Mouse (Mus musculus) neural tube, embryonic 12.5 days (tissue): ENCODE measurements around the gene Itih3. TPM values are rescaled to one million over a fixed set of nuclear protein-coding genes. Genes with fewer than 3 reads are reported as not detected.

ENCODE experiments used
- ATAC-seq: fragments of 200-750 bp; cut with Nextera tagmentation; 2 replicates; pipeline ENCODE4 v1.8.0; 2017; ENCODE audit warnings: low read depth, mild to moderate bottlenecking, moderate TSS enrichment, moderate library complexity; ENCODE audit not compliant: low FRiP score
- H3K27ac ChIP-seq: fragments of 300-500 bp; sonication (generic); 2 replicates; pipeline ENCODE4 v1.5.1; 2016
- H3K27me3 ChIP-seq: fragments of 300-500 bp; sonication (generic); replicated peaks from 2 replicates; pipeline ENCODE4 v1.6.1; 2016; ENCODE audit warnings: mild to moderate bottlenecking
- H3K36me3 ChIP-seq: fragments of 300-500 bp; sonication (generic); 2 replicates; pipeline ENCODE4 v1.6.1; 2016; ENCODE audit warnings: mild to moderate bottlenecking
- H3K4me1 ChIP-seq: fragments of 300-500 bp; sonication (generic); 2 replicates; pipeline ENCODE4 v1.6.1; 2016
- H3K4me2 ChIP-seq: fragments of 300-500 bp; sonication (generic); replicated peaks from 2 replicates; pipeline ENCODE4 v1.6.1; 2016; ENCODE audit warnings: mild to moderate bottlenecking
- H3K4me3 ChIP-seq: fragments of 300-500 bp; sonication (generic); 2 replicates; pipeline ENCODE4 v1.5.1; 2016
- H3K9ac ChIP-seq: fragments of 300-500 bp; sonication (generic); 2 replicates; pipeline ENCODE4 v1.6.1; 2016; ENCODE audit warnings: mild to moderate bottlenecking
- H3K9me3 ChIP-seq: fragments of 300-500 bp; sonication (generic); 2 replicates; pipeline ENCODE4 v1.6.1; 2016; ENCODE audit warnings: mild to moderate bottlenecking
- WGBS: fragments of 180-500 bp; shearing (Covaris S2); methylation state at CpG from one replicate; pipeline ENCODE4 v1.1.7; 2016; 5-methylcytosine and 5-hydroxymethylcytosine counted together
- polyA plus RNA-seq: library from polyadenylated mRNA; unstranded; fragments of >200 nt; fragmentation: Nextera tagmentation; extraction: Ambion mirVana; gene quantifications from 2 replicates; pipeline ENCODE4 v1.2.1, GENCODE M21; 2016

Gene Itih3
- polyA plus RNA-seq, 1 experiment from 2014 or later = 0.09 TPM

- no peaks in the 10 kb centered on the region for H3K27me3 ChIP-seq
- no peak within 1 kb of the TSS for H3K4me2 ChIP-seq
- WGBS = 92% methylated on average over 3 of the region's 3 CpGs
- no peak within 1 kb of the TSS for H3K9ac ChIP-seq
- ATAC-seq = no peak
- H3K27ac ChIP-seq = no peak within 1 kb of the TSS
- no peak within 1 kb of the TSS for H3K4me3 ChIP-seq
- no peaks in the 10 kb centered on the region; the same call in 1 of the 2 replicates for H3K4me1 ChIP-seq
- no peaks in the 10 kb centered on the region for H3K9me3 ChIP-seq
- H3K36me3 ChIP-seq = no peaks in the 10 kb centered on the region
These were observed 37.4 kb downstream of the Itih3 start, which contains the start of gene Itih4 for GRCm38 (mm10) chr14:30886204-30886603. Gene Itih4 (plus strand): TSS chr14:30886476.

- no peaks in the 10 kb centered on the region for H3K36me3 ChIP-seq
- 42% methylated on average over 3 of the region's 3 CpGs for WGBS
- H3K27me3 ChIP-seq = no peaks in the 10 kb centered on the region
- H3K4me1 ChIP-seq = no peaks in the 10 kb centered on the region; the same call in 1 of the 2 replicates
- H3K27ac ChIP-seq = no peak overlapping the region
- H3K4me3 ChIP-seq = no peak overlapping the region
- no peak for ATAC-seq
- H3K4me2 ChIP-seq = no peak overlapping the region
- no peaks in the 10 kb centered on the region for H3K9me3 ChIP-seq
- no peak overlapping the region for H3K9ac ChIP-seq
These were observed 38.3 kb downstream of the Itih3 start for GRCm38 (mm10) chr14:30885298-30885697.

DNA sequence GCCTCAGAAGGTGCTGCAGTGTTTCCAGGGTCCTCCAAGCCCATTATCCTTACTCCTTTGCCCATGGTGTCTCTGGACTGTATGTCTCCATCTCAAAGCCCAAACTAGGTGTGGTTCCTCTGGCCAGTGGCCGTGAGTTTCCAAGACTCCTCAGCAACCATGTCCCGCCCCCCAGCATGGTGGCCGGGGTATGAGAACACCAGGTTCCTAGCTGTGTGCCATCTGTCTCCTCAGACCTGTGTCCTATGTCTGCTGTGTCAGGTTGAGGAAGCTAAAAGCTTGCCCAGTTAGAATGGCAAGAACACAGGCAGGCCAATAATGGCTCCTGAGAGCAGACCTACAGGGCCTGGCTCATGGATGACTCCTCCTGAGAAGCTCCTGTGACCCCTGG, 41.8 kb downstream of the Itih3 start:
- no peaks in the 10 kb centered on the region; the same call in 1 of the 2 replicates for H3K36me3 ChIP-seq
- 95% methylated on average over 3 of the region's 3 CpGs for WGBS
- no peak overlapping the region for H3K4me2 ChIP-seq
- no peak overlapping the region for H3K9ac ChIP-seq
- no peaks in the 10 kb centered on the region for H3K4me1 ChIP-seq
- no peaks in the 10 kb centered on the region for H3K27me3 ChIP-seq
- H3K4me3 ChIP-seq = no peak overlapping the region
- H3K27ac ChIP-seq = no peak overlapping the region
- no peaks in the 10 kb centered on the region for H3K9me3 ChIP-seq
- ATAC-seq = no peak

- H3K36me3 ChIP-seq = peaks cover 4% of the 10 kb centered on the region; the same call in 1 of the 2 replicates
- no peak overlapping the region for H3K27ac ChIP-seq
- ATAC-seq = no peak
- H3K4me1 ChIP-seq = no peaks in the 10 kb centered on the region
- H3K4me2 ChIP-seq = no peak overlapping the region
- H3K9me3 ChIP-seq = no peaks in the 10 kb centered on the region
- 86% methylated on average over 17 of the region's 17 CpGs for WGBS
- no peak overlapping the region for H3K4me3 ChIP-seq
- H3K27me3 ChIP-seq = no peaks in the 10 kb centered on the region
- H3K9ac ChIP-seq = no peak overlapping the region
These were observed 42.5 kb downstream of the Itih3 start for GRCm38 (mm10) chr14:30880811-30881717.

- 75% methylated on average over 8 of the region's 8 CpGs for WGBS
- Histone ChIP-seq H3K27ac (no peak overlapping the region), H3K4me1 (no peaks in the 10 kb centered on the region), H3K36me3 (peaks cover 11% of the 10 kb centered on the region; the same call in 1 of the 2 replicates), H3K4me3 (no peak overlapping the region), H3K27me3 (no peaks in the 10 kb centered on the region), H3K9ac (no peak overlapping the region), H3K9me3 (no peaks in the 10 kb centered on the region), H3K4me2 (no peak overlapping the region)
- no peak for ATAC-seq
These were observed 43.3 kb downstream of the Itih3 start for GRCm38 (mm10) chr14:30880251-30880650.

- 67% methylated on average over 9 of the region's 9 CpGs for WGBS
These were observed 43.8 kb downstream of the Itih3 start for GRCm38 (mm10) chr14:30879794-30880193.

DNA sequence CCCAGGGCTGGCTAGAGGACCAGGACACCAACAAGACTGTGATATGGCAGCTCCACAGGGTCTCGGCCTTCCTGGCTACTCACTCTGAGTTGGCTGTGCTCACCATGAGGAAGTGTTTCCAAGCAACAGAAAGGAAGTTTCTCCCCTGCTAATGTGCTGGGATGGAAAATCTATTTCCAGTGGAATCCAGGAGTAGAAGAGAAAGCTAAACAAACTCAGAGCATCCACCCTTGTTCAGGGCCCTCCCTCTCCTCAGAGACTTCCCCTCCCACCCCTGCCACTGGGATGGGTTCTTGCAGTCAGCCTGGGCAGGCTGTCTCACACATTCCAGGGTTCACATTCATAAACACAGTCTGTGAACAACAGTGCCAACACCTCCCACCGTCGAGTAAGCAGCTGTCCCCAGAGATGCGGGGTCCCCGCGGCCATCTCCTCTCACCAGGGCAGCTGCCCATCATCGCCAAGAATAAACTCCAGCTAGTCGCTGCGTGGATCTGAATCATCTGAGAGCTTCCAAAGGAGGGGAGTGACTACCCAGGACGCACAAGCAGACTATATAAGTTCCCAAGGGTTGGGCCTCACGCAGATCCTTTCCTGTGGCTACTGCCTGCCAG, 44.5 kb downstream of the Itih3 start, which contains the start of gene Mustn1:
TSS of gene Mustn1 (plus strand) at position 243 of the 614 bp plus-strand sequence.
- H3K4me2 ChIP-seq = no peak within 1 kb of the TSS
- no peaks in the 10 kb centered on the region for H3K27me3 ChIP-seq

More at GRCm38 (mm10) chr14:30879794-30880193, 43.8 kb downstream of the Itih3 start:
- Histone ChIP-seq H3K27me3 (no peaks in the 10 kb centered on the region), H3K27ac (no peak overlapping the region), H3K4me3 (no peak overlapping the region), H3K4me1 (no peaks in the 10 kb centered on the region), H3K36me3 (peaks cover 13% of the 10 kb centered on the region; the same call in 1 of the 2 replicates), H3K9ac (no peak overlapping the region), H3K4me2 (no peak overlapping the region), H3K9me3 (no peaks in the 10 kb centered on the region)
- no peak for ATAC-seq

GRCm38 (mm10) chr14:30877827-30878226, 45.7 kb downstream of the Itih3 start:
- H3K36me3 ChIP-seq = peaks cover 22% of the 10 kb centered on the region; the same call in 1 of the 2 replicates
- no peaks in the 10 kb centered on the region for H3K9me3 ChIP-seq
- no peak for ATAC-seq
- no peak overlapping the region for H3K27ac ChIP-seq
- H3K4me1 ChIP-seq = no peaks in the 10 kb centered on the region
- no peak overlapping the region for H3K4me3 ChIP-seq
- H3K9ac ChIP-seq = no peak overlapping the region
- no peaks in the 10 kb centered on the region for H3K27me3 ChIP-seq
- 92% methylated on average over 3 of the region's 3 CpGs for WGBS
- H3K4me2 ChIP-seq = no peak overlapping the region

More for the DNA sequence above, 44.5 kb downstream of the Itih3 start, which contains the start of gene Mustn1:
- H3K4me3 ChIP-seq = no peak within 1 kb of the TSS
- H3K9ac ChIP-seq = no peak within 1 kb of the TSS
- ATAC-seq = no peak
- H3K27ac ChIP-seq = no peak within 1 kb of the TSS
- no peaks in the 10 kb centered on the region for H3K9me3 ChIP-seq
- H3K36me3 ChIP-seq = peaks cover 18% of the 10 kb centered on the region; the same call in 1 of the 2 replicates
- 72% methylated on average over 11 of the region's 11 CpGs for WGBS
- H3K4me1 ChIP-seq = no peaks in the 10 kb centered on the region

DNA sequence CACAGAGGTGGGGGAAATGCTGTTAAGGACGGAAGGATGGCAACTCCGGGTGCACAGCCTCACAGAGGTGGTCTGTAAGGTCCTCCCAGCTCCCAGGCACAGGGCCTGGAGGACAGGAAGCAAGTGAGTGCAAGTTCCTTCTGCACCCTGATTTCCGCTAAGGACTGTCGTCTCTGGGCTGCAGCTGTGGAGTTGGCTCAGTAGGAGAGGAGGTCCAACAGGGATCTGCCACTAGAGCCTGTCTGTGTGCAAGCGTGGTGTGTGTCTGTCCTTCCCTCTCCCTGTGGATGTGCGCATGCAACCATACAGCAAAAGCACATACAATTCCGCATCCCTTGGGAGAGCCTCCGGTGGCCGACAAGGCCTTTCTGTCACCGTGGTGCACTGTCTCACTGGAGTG, 47.1 kb downstream of the Itih3 start:
- Histone ChIP-seq H3K9ac (no peak overlapping the region), H3K36me3 (peaks cover 25% of the 10 kb centered on the region), H3K4me3 (no peak overlapping the region), H3K4me1 (no peaks in the 10 kb centered on the region), H3K27me3 (no peaks in the 10 kb centered on the region), H3K27ac (no peak overlapping the region), H3K4me2 (no peak overlapping the region), H3K9me3 (no peaks in the 10 kb centered on the region)
- WGBS = 94% methylated on average over 10 of the region's 10 CpGs
- ATAC-seq = no peak

DNA sequence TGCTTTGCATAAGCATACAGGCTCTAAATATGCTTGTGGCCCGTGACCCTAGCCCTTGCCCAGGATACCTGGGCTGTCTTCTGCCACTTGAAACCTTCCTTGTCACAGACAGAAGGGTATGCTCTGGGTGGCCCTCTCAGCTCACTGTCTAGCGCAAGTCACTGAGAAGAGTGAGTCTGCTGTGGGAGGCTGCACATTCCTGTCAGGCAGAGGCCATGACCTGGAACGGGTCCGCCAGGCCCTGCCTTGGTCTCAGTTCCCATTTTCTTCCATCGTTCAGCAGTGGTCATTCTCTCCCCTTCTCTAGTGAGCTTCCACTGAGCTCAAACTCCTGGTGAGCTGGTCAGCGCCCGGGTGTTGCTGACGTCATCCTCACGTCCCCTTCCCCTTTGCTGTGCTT, 47.6 kb downstream of the Itih3 start:
- no peaks in the 10 kb centered on the region for H3K4me1 ChIP-seq
- H3K27ac ChIP-seq = no peak overlapping the region
- 87% methylated on average over 9 of the region's 9 CpGs for WGBS
- ATAC-seq = no peak
- no peaks in the 10 kb centered on the region for H3K9me3 ChIP-seq
- peaks cover 25% of the 10 kb centered on the region for H3K36me3 ChIP-seq
- H3K4me2 ChIP-seq = no peak overlapping the region
- no peaks in the 10 kb centered on the region for H3K27me3 ChIP-seq
- no peak overlapping the region for H3K9ac ChIP-seq
- H3K4me3 ChIP-seq = no peak overlapping the region

DNA sequence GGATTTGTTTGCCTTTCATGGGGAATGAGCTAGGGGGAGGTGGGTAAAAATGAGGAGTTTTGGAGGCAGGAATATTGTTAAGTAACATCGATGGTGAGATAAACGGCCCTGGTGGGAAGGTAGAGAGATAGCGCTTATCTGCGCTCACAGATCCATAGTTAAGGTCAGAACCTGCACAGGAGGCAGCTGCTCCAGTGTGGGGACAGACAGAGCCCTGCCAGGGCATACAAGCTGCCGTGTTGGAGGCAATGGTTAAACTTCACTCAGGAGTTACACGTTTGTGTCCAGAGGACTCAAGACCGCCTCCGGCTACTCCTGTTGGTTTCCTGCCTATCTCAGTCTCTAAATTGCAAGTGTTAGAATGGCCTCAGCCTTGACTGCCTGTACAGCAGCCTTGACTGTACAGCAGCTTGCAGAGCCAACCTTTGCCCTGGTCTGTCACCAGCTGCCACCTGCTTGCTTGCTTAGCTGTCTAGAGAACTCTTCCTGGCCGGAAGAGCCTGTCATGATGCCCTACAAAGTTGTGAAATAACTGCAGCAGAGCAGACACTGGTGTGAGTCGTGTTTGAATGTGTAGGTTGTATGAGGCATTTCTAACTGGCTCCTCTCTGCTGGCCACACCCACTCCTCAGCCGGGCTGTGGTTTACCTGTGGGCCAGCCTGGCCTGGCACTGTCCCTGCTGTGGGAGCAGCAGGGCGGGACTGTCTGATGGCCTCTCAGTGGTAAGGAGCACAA, 48.3 kb downstream of the Itih3 start:
- Histone ChIP-seq H3K36me3 (peaks cover 25% of the 10 kb centered on the region), H3K9me3 (no peaks in the 10 kb centered on the region), H3K4me1 (no peaks in the 10 kb centered on the region), H3K4me3 (no peak overlapping the region), H3K9ac (no peak overlapping the region), H3K4me2 (no peak overlapping the region), H3K27ac (no peak overlapping the region), H3K27me3 (no peaks in the 10 kb centered on the region)
- WGBS = 92% methylated on average over 12 of the region's 12 CpGs
- no peak for ATAC-seq
